Mouse (Mus musculus) gastrocnemius, postnatal 4 days (tissue): Measurements from ENCODE around the gene Gpc6. TPM values are rescaled to one million over a fixed set of nuclear protein-coding genes. Genes with fewer than 3 reads are reported as not detected.

Experiments used
- DNase-seq, 2 experiments: peaks; one replicate each; pipeline ENCODE4 v3.0.0; 2021 to 2022; ENCODE audit warnings: low spot score in 2 of 2, mixed read lengths in 2 of 2
- total RNA-seq, 2 experiments: library from RNA; stranded (reverse); gene quantifications; 2 replicates each; pipeline ENCODE4 v1.2.3; 2021

The Gpc6 gene
- total RNA-seq, 2 experiments from 2014 or later = 23.6 to 26.7 TPM

DNA sequence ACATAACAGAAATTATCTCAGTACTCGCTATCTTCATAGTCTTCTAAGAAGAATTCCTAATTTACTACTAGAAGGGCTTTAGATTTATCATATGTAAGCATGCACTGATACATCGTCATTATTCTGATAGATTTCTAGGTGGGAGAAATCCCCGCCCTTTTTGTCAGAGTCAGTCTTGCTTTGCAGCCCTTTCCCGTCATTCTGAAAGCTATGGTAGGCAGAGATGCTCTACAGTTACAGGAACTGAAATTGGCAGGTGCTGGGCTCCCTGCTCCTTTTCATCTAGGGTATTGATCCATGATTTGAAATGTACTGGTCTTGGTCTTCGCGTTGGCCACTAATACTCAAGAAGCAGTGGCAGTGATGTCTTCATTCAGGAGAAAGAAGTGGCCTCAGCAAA lies 22.3 kb downstream of the Gpc6 start:
- no peak for DNase-seq

DNA sequence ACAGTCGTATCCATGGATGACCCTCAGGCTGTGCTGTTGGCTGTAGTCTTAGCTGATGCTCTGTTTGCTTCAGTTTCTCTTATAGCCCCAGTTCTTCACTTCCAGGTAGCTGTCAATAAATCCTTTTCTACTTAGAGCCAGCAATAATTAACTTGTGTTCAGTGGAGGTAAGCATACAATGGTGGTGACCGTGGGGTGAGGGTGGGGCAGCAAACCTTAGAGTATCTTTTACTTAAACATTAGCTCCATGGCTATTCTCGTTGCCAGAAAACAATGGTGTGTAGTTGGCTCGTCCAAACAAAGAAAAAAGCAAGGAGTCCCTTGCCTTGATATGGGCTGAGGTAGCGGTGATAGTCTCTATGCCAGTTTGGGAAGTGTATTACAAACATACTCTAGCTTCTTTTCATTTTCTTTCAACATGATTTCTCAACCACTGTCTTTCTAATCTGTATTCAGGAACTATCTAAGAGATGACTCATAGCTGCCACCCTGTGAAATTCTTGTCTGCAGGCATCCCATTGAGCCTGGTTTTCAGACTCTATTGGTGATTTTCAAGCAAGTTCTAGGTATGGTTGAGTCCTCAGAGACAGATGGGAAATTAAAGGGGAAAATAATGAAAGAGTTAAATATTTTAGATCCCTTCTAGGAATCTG lies 22.9 kb downstream of the Gpc6 start:
- no peak for DNase-seq

GRCm38 (mm10) chr14:116957154-116957553 lies 32.0 kb downstream of the Gpc6 start:
- DNase-seq = no peak

GRCm38 (mm10) chr14:116964837-116965236 lies 39.7 kb downstream of the Gpc6 start:
- no peak for DNase-seq

DNA sequence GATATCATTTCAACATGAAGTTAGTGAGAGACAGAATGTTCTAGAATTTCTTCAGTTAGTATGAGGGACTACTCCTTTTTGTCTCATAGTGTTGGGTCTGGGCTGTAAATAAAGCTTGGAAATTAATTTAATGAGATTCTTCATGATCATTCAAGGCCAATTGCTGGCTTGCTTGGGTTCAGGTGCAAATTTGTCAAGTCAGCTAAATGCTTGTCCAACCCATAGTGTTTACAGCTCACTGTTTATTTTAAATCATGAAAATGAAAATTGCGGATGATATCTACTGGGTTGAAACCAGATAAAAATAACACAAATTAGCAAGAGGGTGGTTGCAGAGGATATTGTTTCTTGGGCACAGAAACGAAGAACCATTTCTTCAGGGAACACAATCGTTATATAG lies 49.6 kb downstream of the Gpc6 start:
- no peak for DNase-seq

DNA sequence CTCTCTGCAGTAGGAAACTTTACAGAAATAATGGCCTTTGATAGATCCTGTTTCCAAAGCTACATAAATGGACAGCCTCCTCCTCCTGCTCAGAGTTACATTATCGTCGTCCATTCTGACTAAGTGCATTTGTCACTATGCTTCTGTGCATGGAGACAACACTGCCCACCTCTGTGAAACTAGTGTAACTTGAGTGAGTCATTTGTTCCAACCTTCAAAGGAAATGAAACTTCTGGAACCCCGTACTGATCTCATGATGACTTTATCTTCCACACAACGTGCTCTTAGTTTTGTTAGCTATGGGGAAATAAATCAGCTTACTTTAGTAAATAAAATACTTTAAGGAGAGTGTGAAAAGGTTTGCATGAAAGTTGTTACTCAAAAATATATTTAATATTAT lies 50.1 kb downstream of the Gpc6 start:
- DNase-seq = no peak

DNA sequence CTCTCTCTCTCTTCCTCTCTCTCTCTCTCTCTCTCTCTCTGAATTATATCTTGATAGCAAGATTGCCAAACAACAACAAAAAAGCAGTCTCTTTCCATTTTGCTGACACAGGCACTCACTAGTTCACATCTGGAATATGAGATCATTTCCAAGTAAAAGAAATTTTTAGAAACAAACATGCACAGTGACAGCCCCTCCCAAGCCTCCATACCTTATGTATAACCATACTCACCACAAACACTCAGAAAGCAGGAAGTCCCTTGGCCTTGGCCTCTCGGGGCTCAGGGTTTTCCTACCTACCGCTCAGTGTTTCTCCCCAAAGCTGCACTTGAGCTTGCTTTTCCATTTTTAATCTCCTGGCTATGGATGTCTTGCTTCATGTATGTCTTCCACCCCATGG lies 52.1 kb downstream of the Gpc6 start:
- no peak for DNase-seq

DNA sequence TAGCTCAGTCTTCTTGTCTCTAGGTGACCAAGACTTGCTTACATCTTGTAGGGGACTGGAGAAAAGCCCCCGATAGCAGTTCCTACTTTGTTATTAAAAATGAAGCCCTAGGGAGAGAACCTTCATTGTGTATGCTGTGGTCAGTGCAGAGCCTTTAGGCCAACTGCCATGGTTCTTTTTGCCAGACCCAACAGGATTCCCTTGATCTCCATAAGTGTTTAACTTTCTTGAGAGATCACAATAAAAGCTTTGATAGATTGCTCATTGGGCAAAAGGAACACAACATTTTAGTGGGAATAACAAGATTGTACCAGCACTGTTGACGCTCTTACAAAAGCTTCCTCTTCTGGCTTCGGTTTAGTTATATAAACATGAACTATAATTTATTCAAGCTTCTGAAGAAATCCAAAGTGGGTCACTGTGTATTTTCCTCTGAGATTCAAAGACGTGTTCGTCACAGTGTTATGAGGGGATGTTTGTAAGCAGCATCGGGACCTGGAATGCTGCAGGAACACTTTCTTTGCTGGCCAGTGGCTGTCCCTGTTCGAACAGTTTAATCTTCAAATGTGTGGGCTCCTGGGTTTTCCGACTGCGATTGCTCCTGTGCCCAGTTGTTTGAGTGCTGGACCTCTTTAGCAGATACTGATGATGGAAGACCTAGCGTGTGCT lies 54.7 kb downstream of the Gpc6 start:
- DNase-seq = no peak

DNA sequence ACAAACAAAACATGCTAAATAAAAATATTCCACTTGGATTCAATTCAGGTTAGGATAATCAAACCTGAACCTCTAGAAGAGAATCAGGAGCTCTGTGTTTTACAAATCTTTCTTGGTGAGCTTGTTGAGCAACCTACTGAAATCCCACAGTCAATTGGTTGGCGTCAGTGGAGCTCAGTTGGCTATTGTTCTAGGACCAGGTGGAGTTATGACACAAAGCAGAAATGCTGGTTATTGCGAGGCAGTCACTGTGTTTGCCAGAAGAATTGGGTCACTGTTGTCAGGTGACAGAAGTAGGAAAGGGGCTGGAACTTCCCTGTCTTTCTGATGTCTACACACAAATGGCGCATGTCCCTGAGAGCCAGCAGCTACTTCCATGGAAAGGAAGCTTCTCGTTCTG lies 56.6 kb downstream of the Gpc6 start:
- no peak for DNase-seq

DNA sequence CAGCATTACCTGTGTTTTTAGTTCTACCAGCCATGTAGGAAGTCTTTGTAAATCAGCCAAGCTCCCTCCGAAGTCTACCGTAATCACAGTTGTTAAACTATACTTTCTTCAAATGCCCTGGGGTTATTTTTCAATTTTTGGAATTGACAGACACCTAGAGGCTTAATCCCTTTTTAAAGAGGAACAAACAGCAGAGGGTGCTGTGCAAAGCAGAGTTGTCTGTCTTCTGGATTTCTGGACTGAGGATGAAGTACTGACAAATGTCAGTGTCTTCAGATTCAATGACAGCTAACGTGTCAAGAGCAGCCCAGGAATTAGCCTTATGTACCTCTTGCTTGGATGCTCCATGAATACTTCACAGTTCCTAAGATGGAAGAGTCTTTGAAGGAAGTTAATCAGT lies 62.2 kb downstream of the Gpc6 start:
- DNase-seq = no peak

DNA sequence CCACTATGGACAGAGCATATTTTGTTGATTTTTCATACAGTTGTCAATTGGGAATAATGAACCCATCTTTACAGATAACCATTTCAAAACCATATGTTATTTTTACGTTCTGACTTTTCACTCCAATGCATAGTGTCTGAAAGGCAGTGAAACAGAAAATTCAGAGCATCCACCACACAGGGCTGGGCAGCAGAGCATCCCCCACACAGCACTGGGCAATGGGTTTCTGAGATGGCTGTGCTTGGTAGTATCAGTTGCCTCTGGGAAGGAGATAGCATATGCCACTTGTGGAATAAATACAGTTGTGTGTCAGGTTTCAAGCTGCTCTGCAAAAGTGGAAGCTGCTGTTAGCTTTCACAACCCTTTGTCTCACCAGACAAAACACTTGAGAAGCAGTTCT lies 75.3 kb downstream of the Gpc6 start:
- no peak for DNase-seq

DNA sequence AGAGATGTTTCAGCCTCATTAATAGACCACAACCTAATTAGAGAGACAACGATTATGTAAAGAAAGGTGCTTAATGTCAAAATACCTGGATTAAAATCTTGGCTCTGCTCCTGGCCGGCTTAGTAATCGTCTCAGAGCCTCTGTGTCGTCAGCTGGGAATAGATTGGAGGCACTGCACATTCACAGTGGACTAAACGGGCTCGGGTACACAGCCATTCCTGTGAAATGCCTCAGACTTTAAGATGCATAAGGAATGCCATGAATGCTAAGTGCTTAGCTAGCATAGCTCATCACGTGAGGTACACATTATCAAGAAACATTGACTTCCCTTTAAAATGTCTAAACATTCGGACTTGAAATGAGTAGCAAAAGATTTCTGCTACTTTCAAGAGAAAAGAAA lies 77.2 kb downstream of the Gpc6 start:
- DNase-seq = no peak

DNA sequence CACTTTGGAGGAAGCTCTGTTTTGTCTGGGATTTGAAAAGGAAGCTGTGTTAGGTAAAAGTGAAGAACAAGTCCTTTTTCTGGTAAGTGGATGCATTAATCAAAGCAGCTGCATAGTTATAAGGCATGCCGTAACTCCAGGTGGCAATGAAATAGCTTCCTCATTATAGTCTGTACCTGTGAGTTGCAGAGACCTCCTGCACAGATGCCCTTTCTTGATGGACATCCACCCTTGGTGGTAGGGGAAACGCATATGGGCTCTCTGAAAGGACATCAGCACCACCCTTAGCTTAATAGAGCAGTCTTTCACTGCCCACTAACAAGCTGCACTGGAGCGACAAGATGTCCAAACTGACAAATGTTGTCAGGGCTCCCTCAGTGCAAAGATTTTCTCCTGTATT lies 83.7 kb downstream of the Gpc6 start:
- DNase-seq = no peak

DNA sequence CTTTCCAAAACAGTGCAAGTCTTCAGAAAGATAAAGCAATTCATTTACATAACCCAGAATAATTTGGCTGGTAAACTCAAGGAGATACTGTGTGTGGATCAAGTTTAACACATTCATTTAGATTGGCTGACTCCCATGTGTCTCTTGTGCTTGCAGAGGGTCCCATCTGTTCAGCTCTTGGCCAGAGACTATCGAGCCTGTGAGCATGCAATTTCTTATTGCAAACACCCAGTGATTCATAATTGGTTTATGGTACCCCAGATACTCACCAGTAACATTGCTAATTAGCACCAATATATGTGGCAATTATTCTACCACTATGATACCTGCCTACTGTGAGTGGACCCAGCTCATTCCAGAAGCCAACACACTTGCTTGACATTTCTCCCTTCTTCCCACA lies 87.9 kb downstream of the Gpc6 start:
- no peak for DNase-seq

GRCm38 (mm10) chr14:117013554-117014117 lies 88.5 kb downstream of the Gpc6 start:
- no peak for DNase-seq

DNA sequence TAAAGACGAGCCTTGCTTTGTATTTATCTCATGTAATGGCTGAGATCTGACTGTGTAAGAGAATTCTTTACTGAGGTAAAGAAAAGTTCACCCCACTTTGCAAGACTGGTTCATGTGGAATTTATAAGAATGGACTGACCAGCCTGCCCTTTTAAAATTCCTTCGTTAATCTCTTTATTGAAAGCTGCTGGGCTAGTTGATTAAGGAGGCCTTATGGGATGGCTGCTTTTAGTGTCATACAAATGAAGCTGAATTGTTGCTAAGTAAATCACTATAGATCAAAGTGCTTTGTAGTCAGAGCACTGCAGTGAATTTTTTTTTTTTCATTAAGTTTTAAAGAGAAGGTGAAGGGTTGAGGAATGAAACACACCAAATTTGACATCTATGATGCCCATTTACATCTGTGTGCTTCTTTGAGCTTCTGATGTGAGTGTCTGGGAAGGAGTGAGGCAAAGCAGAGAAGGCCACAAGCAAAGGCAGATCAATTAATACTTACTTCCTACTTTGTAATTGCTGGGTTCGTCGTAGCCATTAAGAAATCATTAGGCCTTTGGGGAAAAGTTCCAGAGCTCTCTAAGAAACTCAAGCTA lies 90.3 kb downstream of the Gpc6 start:
- DNase-seq = no peak

GRCm38 (mm10) chr14:117022180-117022799 lies 97.2 kb downstream of the Gpc6 start:
- no peak for DNase-seq

GRCm38 (mm10) chr14:117034146-117034545 lies 109.0 kb downstream of the Gpc6 start:
- no peak for DNase-seq

GRCm38 (mm10) chr14:117041017-117041416 lies 115.9 kb downstream of the Gpc6 start:
- no peak for DNase-seq

DNA sequence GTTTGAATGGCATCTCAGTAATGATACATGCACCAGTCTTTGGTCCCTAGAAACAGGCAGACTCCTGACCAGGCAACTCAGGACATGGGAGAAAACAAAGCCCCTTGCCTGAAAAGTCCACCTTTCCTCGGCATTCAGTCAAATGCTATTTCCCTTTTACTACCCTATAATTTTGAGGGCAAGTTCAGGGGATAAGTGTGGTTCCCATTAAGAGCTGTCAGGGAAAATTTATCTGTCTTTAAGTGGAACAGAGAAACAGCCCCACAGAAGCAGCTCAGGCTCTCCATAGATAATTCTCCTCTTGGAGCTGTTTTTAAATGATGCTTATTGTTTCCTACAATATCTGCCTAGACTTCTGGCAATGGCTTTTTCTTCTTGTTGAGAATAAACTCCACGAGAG lies 123.8 kb downstream of the Gpc6 start:
- DNase-seq = no peak

- DNase-seq = no peak
Observed at GRCm38 (mm10) chr14:117050877-117051276, 125.8 kb downstream of the Gpc6 start.

DNA sequence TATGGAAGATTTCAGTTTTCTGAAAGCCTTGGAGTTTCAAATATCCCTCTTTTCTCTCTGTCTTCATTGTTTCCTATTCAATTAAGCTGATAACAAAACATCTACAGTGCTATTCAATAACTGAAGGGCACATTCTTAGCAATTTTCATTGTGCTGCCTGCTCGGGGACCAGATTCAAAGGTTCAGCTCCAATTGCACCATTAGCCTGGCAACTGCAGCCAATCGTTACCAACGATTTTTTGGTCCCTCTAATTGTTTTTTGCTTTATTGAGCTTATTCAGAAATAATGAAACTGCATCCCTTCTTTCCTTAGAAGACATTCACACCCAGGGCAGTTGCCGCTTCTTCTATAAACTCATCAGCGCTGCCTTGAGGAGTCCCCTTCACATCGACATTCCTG lies 128.2 kb downstream of the Gpc6 start:
- no peak for DNase-seq
